Mouse (Mus musculus) common myeloid progenitor, adult 5-6 weeks (primary cell): ENCODE data around the gene Fmnl1. TPM values are rescaled to one million over a fixed set of nuclear protein-coding genes. Genes with fewer than 3 reads are reported as not detected.

Experiments
- ATAC-seq: replicated peaks from 2 replicates; pipeline ENCODE4 v1.8.0; 2016; ENCODE audit warnings: low read depth, mild to moderate bottlenecking, moderate TSS enrichment, inconsistent platforms; ENCODE audit not compliant: poor library complexity, severe bottlenecking
- total RNA-seq: library from RNA; stranded (forward); fragments of 200-1000, 187-1606 nt; gene quantifications from 2 replicates; pipeline ENCODE4 v1.2.3, GENCODE M21; 2017

Fmnl1 gene
- 28.4 and 81.9 TPM in 2 replicates for total RNA-seq

- ATAC-seq: no peak
These were observed at the start of gene Fmnl1 for GRCm38 (mm10) chr11:103170494-103171285. Gene Fmnl1, plus strand, starts transcription at chr11:103171107.

GRCm38 (mm10) chr11:103131701-103132575 lies 39.0 kb upstream of the Fmnl1 start, which contains the start of gene Hexim2:
Gene Hexim2, plus strand, starts transcription at chr11:103132429.
- ATAC-seq: no peak

- peak; percentile 83 for ATAC-seq
These were observed 38.1 kb upstream of the Fmnl1 start for GRCm38 (mm10) chr11:103132576-103133455.

- no peak for ATAC-seq
These were observed 37.3 kb upstream of the Fmnl1 start for GRCm38 (mm10) chr11:103133456-103134185.

GRCm38 (mm10) chr11:103134221-103134620 lies 36.7 kb upstream of the Fmnl1 start:
- ATAC-seq: no peak

- peak; percentile 44 for ATAC-seq
These were observed 34.8 kb upstream of the Fmnl1 start for GRCm38 (mm10) chr11:103136039-103136577.

GRCm38 (mm10) chr11:103139951-103140762 lies 30.8 kb upstream of the Fmnl1 start:
- no peak for ATAC-seq

- no peak for ATAC-seq
These were observed 30.2 kb upstream of the Fmnl1 start for GRCm38 (mm10) chr11:103140763-103141100.

- no peak for ATAC-seq
These were observed 29.6 kb upstream of the Fmnl1 start for GRCm38 (mm10) chr11:103141101-103141943.

GRCm38 (mm10) chr11:103141944-103142255 lies 29.0 kb upstream of the Fmnl1 start:
- no peak for ATAC-seq

- peak; percentile 52 for ATAC-seq
These were observed 28.3 kb upstream of the Fmnl1 start for GRCm38 (mm10) chr11:103142441-103143182.

GRCm38 (mm10) chr11:103144309-103145285 lies 26.3 kb upstream of the Fmnl1 start:
- ATAC-seq: 0 out of 2 replicates have a peak, but pooled peaks have one; percentile 7

GRCm38 (mm10) chr11:103146386-103146785 lies 24.5 kb upstream of the Fmnl1 start:
- peak; percentile 50; the same call in 1 of the 2 replicates for ATAC-seq

- ATAC-seq: no peak
These were observed 23.1 kb upstream of the Fmnl1 start for GRCm38 (mm10) chr11:103147766-103148165.

- ATAC-seq: no peak
These were observed 21.1 kb upstream of the Fmnl1 start for GRCm38 (mm10) chr11:103149771-103150170.
